Mouse (Mus musculus) embryo, embryonic 11.5 days (tissue): ENCODE measurements at regions not wholly inside any gene's neighbourhood (a gene's known extent, or its start where the extent isn't known, plus 50 kb on each side); places are given as distances from the start of the nearest gene placed in this dataset.
"Not testable (repeated sequence)": the region's sequence is repeated elsewhere in the genome, so short reads cannot be mapped to it uniquely, and the experiment has no call there.

Experiments used
- DNase-seq: peaks from one replicate; pipeline ENCODE4 v3.0.0-alpha.2; 2012; ENCODE audit warnings: low read depth, low spot score

- no peak for DNase-seq
Observed at GRCm38 (mm10) chr13:5527400-5527799, 333.9 kb upstream of the Klf6 start.

DNA sequence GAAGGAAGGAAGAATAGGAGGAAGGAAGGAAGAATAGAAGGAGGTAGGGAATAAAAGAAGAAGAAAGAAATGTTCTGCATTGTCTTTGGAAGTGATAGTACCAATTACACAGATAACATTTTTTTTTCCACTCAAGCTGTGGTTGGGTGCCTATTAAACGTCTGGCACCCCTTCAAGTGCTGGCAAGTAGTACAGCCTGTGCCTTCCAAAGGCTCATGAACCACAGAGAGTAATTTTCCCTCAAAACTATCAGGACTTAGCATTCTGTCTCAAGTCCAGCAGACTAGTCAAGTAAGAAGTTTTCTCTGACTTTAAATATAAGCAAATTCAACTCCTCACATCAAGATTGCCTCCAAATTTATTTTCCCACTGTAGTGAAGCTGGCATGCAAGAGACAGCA, 321.0 kb upstream of the Klf6 start:
- no peak for DNase-seq

- DNase-seq = no peak
Observed at GRCm38 (mm10) chr13:5545521-5545920, 315.8 kb upstream of the Klf6 start.

DNA sequence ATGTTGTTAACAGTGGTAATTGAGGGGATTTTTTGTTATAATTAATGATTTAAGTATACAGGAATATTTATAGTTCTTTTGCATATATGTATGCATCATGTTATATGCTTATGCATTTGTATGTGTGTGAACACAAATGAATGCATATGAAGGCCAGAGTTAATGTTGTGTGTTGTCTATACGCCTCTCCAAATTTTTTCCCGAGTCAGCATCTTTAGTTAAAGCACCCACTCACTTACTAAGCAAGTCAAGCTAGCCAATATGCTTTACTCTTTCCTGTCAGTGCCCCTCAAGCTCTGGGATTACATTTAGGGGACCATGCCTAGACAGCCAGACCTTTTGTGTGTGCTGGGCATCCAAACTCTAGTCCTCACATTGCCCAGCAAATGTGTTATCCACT, 315.3 kb upstream of the Klf6 start:
- DNase-seq = no peak

GRCm38 (mm10) chr13:5546937-5547336, 314.3 kb upstream of the Klf6 start:
- no peak for DNase-seq

DNA sequence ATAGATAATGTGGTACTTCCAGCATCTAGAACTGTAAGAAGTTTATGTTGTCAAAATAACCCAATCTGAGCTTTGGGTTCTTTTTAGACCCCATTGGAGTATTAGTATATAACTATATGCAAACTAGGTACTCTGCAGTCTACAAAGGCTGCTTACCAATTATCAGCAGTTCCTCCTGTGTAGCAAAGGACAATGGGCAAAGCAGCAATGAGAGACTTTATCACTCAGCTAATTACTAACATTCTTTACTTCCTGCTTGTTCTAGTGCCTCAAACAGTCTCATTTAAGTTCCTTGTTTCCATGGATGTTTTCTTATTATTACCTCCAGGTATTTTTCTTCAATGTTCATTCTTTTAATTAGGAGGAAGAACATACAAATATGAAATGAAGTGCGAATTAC, 312.5 kb upstream of the Klf6 start:
- no peak for DNase-seq

- no peak for DNase-seq
Observed at GRCm38 (mm10) chr13:5549175-5549574, 312.1 kb upstream of the Klf6 start.

- no peak for DNase-seq
Observed at GRCm38 (mm10) chr13:5549747-5550146, 311.5 kb upstream of the Klf6 start.

DNA sequence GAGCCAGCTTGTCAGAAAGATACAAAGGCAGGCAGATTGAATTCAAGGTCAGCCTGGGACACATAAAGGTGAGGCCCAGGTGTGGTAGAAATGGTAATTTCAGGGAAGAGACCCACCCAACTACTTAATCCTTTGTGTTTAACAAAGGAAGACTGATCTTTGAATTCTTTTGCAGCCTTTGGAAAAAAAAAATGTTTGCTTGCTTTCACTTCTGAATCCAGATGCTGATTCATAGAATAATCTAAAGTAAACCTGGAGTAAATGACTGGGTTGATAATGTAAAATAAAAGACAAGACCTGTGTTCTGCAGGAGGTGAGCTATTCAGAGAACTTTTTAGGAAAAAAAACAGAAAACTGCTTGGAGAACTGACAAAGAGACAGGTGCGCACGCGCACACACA, 310.9 kb upstream of the Klf6 start:
- no peak for DNase-seq

- no peak for DNase-seq
Observed at GRCm38 (mm10) chr13:5551131-5551530, 310.2 kb upstream of the Klf6 start.

DNA sequence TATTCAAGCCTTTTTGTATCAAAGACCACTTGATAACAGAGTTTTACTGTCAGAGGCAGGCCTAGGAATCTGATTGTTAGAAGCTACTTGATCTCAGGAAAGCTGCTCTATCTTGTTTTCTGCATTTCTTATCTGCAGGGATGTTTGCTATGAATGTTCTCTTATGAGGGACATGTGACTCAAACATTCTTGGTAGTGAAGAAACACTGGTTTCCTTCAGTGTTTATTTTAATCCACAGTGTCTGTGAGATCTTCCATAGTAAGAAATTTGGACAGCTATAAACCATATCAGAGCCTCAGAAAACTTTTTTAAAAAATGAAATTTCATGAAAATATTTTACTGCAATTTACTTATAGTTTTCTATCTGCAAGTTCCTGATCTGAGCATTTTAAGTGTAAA, 307.8 kb upstream of the Klf6 start:
- DNase-seq = no peak

DNA sequence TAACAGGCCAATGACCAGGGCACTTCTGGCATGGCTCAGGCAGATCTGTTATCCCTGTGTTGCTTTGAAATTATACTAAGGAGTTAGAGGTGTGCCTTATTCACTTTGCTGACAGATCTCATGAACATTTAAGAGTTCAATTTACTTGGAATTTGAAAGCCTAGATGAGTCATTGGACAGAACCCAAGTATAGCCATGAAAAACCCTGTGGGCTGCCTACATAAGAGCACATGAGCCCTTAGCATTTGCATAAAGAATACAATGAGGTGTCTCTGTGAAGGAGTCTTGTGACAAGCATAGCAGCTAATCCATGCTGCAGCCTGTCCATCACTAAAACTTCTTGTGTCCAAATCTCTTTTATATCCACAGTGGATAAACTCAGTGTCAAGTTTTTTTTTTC, 303.2 kb upstream of the Klf6 start:
- no peak for DNase-seq

DNA sequence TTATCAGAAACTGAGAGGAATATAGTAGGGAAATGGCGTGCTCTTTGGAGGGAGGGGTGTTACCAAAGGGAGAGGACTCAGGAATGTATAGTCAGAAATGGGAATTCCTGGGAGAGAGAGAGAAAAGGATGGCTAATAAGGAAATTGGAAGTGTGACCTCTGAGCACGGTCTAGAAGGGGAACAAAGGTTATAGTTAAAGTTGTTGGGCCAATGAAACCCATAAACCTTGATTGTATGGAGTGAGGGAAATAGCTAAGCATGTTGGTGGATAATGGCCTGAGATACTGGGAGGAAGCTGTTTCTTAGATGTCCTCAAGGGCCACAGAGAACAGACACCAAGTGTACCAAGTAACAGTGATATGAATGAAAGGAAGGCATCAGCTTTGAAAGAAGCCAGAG, 294.8 kb upstream of the Klf6 start:
- no peak for DNase-seq

DNA sequence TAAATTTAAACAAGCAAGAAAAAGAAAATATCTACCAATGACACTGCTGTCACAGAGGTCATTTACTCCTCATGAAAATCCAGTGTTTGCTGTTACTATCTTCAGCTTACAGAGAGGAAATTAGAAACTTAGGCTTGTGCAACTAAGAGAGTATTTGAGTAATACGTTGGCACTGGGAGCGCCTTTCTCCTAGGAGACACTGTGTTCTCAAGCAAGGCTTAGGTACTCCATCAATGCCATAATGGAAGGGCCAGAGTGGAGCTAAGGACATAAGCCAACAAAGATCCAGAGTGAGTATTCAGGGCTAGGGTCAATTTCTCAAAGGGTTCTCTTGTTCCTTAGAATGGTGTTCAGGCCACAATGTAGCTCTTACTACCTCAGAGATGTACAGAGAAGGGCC, 294.4 kb upstream of the Klf6 start:
- DNase-seq = no peak

DNA sequence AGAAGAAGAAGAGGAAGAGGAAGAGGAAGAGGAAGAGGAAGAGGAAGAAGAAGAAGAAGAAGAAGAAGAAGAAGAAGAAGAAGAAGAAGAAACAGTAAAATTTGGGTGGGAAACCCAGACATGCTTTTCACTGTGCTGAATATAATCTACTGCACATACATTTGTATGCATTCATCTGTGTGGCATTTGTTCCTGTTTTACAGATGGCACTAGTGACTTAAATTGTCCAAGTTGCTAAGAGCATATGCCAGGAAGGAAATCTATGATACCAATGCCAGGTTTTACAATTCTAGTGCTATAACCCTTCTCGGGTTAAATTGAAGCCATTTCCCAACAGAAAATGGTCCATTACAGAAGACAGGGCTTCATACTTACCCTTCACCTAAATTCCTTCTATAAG, 291.7 kb upstream of the Klf6 start:
- DNase-seq = no peak

- DNase-seq = no peak
Observed at GRCm38 (mm10) chr13:5570386-5570785, 290.9 kb upstream of the Klf6 start.

- DNase-seq = no peak
Observed at GRCm38 (mm10) chr13:5576568-5576967, 284.7 kb upstream of the Klf6 start.

- DNase-seq = not testable (repeated sequence)
Observed at GRCm38 (mm10) chr13:5583681-5584080, 277.6 kb upstream of the Klf6 start.

- DNase-seq = no peak
Observed at GRCm38 (mm10) chr13:5587196-5587595, 274.1 kb upstream of the Klf6 start.

DNA sequence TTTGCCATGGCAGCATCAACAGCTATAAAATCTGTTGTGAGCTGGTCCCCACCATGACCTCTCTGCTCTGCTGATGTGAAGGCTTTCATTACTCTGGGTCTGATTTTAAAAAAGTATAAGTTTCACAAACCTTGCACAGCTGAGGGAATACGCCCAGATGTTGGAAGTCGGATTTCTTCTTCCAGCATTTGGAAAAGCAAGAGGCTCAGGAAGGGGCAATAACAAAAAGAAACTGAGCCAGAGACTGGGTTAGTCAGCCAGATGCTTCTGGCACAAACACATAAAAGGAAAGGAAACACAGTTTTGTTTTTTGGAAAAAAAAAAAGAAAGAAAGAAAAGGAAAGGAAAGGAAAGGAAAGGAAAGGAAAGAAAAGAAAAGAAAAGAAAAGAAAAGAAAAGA, 270.0 kb upstream of the Klf6 start:
- no peak for DNase-seq

GRCm38 (mm10) chr13:5591837-5592555, 269.3 kb upstream of the Klf6 start:
- DNase-seq = no peak

DNA sequence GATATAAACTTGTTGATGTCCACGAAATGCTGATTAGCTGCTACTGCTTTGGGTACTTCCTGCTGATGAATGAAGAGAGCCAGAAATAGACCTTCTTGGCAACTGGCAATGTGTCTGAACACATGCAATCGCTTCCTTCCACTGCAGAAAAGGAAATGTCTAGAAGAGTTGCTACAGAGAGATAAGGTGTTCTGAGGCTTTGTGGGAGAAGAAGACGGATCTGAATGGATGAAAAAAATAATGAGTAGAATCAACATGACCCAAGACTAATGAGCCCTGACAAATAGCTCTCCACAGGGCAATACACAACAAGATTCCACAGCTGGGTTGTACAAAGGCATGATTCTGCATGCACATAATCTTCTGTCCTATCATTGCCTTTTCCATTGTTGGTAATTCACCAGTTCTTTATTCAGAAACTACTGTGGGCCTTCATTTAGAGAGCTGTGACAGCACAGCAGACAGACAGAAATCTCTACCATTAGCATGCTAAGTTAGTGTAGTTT, 268.7 kb upstream of the Klf6 start:
- no peak for DNase-seq

GRCm38 (mm10) chr13:5601648-5602047, 259.6 kb upstream of the Klf6 start:
- no peak for DNase-seq
